Mouse (Mus musculus) ovary, adult 18-20 months (tissue): ENCODE data around the gene Sdk1.

ENCODE experiments used
- DNase-seq: peaks from one replicate; pipeline ENCODE4 v3.0.0; 2022; ENCODE audit warnings: low spot score, mixed read lengths

Sdk1 gene

DNA sequence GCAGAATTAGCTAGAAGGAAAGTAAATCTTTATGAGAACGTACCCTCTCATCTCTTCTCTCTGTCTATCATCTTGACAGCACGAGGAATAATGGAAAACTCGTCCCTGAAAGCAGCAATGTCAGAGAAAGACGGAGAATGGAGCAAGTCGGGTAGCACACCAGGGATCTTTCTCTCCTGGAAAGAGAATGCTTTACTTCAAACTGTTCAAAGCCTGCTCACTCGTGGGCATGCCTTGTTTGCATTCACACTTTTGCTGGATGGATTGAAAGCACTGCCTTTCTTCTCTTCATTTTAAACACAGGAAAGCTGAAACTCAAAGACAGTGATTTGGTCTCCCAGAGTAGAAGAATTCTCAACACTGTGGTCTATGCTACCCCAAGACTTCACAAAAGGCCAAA, 1020.8 kb downstream of the Sdk1 start:
- no peak for DNase-seq
